Mouse (Mus musculus) liver, adult 2 months (tissue): Measurements from ENCODE around the gene Flt1. TPM values are rescaled to one million over a fixed set of nuclear protein-coding genes. Genes with fewer than 3 reads are reported as not detected.

Source experiments
- DNase-seq: peaks from one replicate; pipeline ENCODE4 v3.0.0-alpha.2; 2011; ENCODE audit warnings: low read depth, low spot score; ENCODE audit errors: extremely low read depth
- H3K27ac ChIP-seq: fragments of 200-500 bp; replicated peaks from 2 replicates; pipeline ENCODE4 v1.5.1; 2012; ENCODE audit warnings: low read depth, mild to moderate bottlenecking, control low read depth, inconsistent platforms, low read length; ENCODE audit not compliant: insufficient read depth
- H3K27me3 ChIP-seq: fragments of 200-500 bp; 2 replicates; pipeline ENCODE4 v1.6.1; 2012; ENCODE audit warnings: mild to moderate bottlenecking, moderate library complexity, low read length, inconsistent platforms; ENCODE audit not compliant: control insufficient read depth, insufficient read depth
- H3K36me3 ChIP-seq: fragments of 200-500 bp; 2 replicates; pipeline ENCODE4 v1.6.1; 2012; ENCODE audit warnings: low read length, inconsistent platforms; ENCODE audit not compliant: control insufficient read depth, insufficient read depth
- H3K4me1 ChIP-seq: fragments of 200-500 bp; 2 replicates; pipeline ENCODE4 v1.6.1; 2011; ENCODE audit warnings: low read length; ENCODE audit not compliant: control insufficient read depth, insufficient read depth
- H3K4me3 ChIP-seq: fragments of 200-500 bp; 2 replicates; pipeline ENCODE4 v1.5.1; 2011; ENCODE audit warnings: low read depth, mild to moderate bottlenecking, control low read depth, low read length, moderate library complexity; ENCODE audit not compliant: insufficient read depth
- H3K79me2 ChIP-seq: fragments of 200-500 bp; 2 replicates; pipeline ENCODE4 v1.6.1; 2012; ENCODE audit warnings: inconsistent platforms, mild to moderate bottlenecking, low read length, moderate library complexity; ENCODE audit not compliant: control insufficient read depth, insufficient read depth
- H3K9ac ChIP-seq: fragments of 200-500 bp; 2 replicates; pipeline ENCODE4 v1.6.1; 2012; ENCODE audit warnings: low read depth, mild to moderate bottlenecking, control low read depth, inconsistent platforms, low read length
- CTCF ChIP-seq: fragments of 200-500 bp; IDR thresholded peaks from 2 replicates; pipeline ENCODE4 v1.5.1; 2011; ENCODE audit warnings: low read depth, low read length, control low read depth
- POLR2A ChIP-seq: fragments of 200-500 bp; IDR thresholded peaks from 2 replicates; pipeline ENCODE4 v1.6.1; 2011; ENCODE audit warnings: low read length, control low read depth; ENCODE audit not compliant: insufficient read depth; ENCODE audit errors: extremely low read depth
- whole genome bisulfite sequencing: fragments of 180-500 bp; shearing (Covaris S2); methylation state at CpG from one replicate; pipeline ENCODE4 v1.1.7; 2018; 5-methylcytosine and 5-hydroxymethylcytosine counted together
- polyA plus RNA-seq: library from polyadenylated mRNA; depleted of rRNA; stranded (reverse); fragments of >200 nt; gene quantifications from 2 replicates; pipeline ENCODE4 v1.2.3, GENCODE M21; 2012
- total RNA-seq: library from RNA; depleted of rRNA; stranded (reverse); fragments of >200 nt; gene quantifications from 2 replicates; pipeline ENCODE4 v1.2.3, GENCODE M21; 2014

Gene Flt1
- total and polyA plus RNA-seq, 2 experiments: 1.3 to 4.8 TPM

DNA sequence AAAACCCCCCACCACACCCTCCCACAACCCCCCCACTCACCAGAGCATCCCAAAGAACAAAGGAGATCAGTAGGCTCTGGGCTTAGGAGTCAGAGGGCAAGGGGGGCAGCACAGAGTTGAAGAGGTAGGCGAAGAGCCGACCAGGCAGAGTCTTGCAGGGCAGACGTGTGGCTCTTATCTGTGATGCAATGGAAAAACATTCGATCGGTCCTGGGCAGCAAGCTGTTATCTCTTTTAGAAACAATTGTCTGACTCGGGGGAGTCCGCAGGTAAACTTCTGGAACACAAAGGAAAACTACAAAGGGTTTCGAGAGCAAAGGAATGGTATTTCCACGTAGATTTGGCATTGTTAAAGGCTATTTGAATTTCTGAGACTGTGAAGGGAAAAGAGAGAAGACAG lies 35.5 kb upstream of the Flt1 start:
- no peaks in the 10 kb centered on the region; the same call in 1 of the 2 replicates for H3K4me1 ChIP-seq
- TF ChIP-seq POLR2A (no peak), CTCF (no peak)
- no peak overlapping the region for H3K9ac ChIP-seq
- H3K27me3 ChIP-seq: no peaks in the 10 kb centered on the region
- H3K27ac ChIP-seq: no peak overlapping the region
- peak; percentile 48 for DNase-seq
- H3K36me3 ChIP-seq: no peaks in the 10 kb centered on the region
- H3K79me2 ChIP-seq: no peaks in the 10 kb centered on the region
- no peak overlapping the region for H3K4me3 ChIP-seq
- 11% methylated on average over 9 of the region's 9 CpGs for WGBS

- WGBS: 48% methylated on average over 9 of the region's 9 CpGs
- DNase-seq: no peak
- Histone ChIP-seq H3K4me3 (peak overlapping the region; percentile 38), H3K27me3 (no peaks in the 10 kb centered on the region), H3K4me1 (no peaks in the 10 kb centered on the region; the same call in 1 of the 2 replicates), H3K36me3 (no peaks in the 10 kb centered on the region), H3K79me2 (no peaks in the 10 kb centered on the region), H3K9ac (no peak overlapping the region), H3K27ac (peak overlapping the region; percentile 40; the same call in 1 of the 2 replicates)
- TF ChIP-seq POLR2A (no peak), CTCF (no peak)
Measured at GRCm38 (mm10) chr5:147758640-147759319, 33.0 kb upstream of the Flt1 start.

DNA sequence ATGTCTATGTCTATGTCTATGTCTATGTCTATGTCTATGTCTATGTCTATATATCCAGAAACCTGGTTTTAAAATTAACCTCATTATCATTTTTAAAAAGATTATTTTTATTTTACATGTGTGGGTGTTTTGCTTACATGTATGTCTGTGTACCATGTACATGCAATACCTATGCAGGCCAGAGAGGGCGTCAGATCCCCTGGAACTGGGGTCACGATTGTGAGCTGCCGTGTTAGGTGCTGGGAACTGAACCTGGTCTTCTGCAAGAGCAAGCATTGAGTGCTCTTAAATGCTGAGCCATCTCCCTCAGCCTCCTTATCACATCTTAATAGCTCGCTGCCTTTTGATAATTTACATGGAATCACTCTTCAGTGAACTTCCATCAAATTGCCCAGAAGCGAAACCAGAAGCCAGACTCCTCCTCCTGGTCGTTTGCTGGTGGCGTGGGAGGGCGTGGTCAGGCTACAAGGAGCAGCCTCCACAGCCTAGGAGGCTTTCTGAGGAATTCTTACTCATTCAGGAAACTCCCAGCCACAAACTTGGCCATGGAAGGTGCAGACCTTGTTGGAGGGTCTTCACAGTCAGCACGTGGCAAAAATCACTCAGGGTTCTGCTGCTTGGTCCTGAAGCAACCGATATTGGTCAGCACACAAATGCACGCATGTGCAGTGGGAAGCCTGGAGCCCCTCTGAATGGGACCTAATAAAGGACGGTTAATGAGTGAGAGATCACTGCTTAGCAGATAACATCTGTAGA lies 32.2 kb upstream of the Flt1 start:
- H3K9ac ChIP-seq: no peak overlapping the region
- H3K27me3 ChIP-seq: no peaks in the 10 kb centered on the region
- H3K4me1 ChIP-seq: peaks cover under 1% of the 10 kb centered on the region; the same call in 1 of the 2 replicates
- peak overlapping the region; percentile 40; the same call in 1 of the 2 replicates for H3K27ac ChIP-seq
- peak overlapping the region; percentile 38 for H3K4me3 ChIP-seq
- TF ChIP-seq POLR2A (no peak), CTCF (peak; percentile 38; the same call in 1 of the 2 replicates)
- H3K79me2 ChIP-seq: no peaks in the 10 kb centered on the region
- DNase-seq: peak; percentile 24
- no peaks in the 10 kb centered on the region for H3K36me3 ChIP-seq
- WGBS: 46% methylated on average over 12 of the region's 12 CpGs

DNA sequence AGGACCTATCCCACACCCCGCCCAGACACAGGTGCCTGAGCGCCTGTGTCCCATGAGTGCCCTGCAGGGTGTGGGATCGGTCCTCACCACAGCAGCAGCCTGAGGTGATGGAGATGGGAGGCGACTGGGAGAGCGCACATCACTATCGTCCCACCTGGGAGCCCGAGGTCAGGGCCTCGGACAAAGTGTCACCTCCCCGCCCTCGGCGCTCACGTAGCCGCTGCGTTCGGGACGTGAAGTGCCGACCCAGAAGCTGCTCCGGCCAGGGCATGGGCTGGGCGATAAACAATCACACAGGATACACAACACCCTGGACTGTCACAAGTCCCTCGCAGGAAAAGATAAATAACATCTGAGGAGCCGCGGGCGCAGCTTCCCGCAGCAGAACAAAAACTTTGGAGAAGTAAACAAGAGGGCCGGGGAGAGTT lies 27.1 kb upstream of the Flt1 start:
- Histone ChIP-seq H3K4me3 (no peak overlapping the region), H3K27me3 (0 out of 2 replicates have a peak, but pooled peaks cover 3% of the 10 kb centered on the region), H3K4me1 (peaks cover 2% of the 10 kb centered on the region; the same call in 1 of the 2 replicates), H3K79me2 (no peaks in the 10 kb centered on the region), H3K36me3 (no peaks in the 10 kb centered on the region), H3K27ac (no peak overlapping the region), H3K9ac (no peak overlapping the region)
- no peak for DNase-seq
- 4% methylated on average over 25 of the region's 25 CpGs for WGBS
- TF ChIP-seq CTCF (no peak), POLR2A (no peak)

- Histone ChIP-seq H3K79me2 (no peaks in the 10 kb centered on the region), H3K36me3 (no peaks in the 10 kb centered on the region), H3K27me3 (0 out of 2 replicates have a peak, but pooled peaks cover 3% of the 10 kb centered on the region), H3K4me3 (no peak overlapping the region), H3K27ac (peak overlapping the region; percentile 13), H3K4me1 (peaks cover 2% of the 10 kb centered on the region; the same call in 1 of the 2 replicates), H3K9ac (no peak overlapping the region)
- DNase-seq: no peak
- no peak for TF ChIP-seq CTCF
- TF ChIP-seq POLR2A: no peak
- WGBS: 2% methylated on average over 28 of the region's 28 CpGs
Measured at GRCm38 (mm10) chr5:147751673-147752130, 25.9 kb upstream of the Flt1 start.

DNA sequence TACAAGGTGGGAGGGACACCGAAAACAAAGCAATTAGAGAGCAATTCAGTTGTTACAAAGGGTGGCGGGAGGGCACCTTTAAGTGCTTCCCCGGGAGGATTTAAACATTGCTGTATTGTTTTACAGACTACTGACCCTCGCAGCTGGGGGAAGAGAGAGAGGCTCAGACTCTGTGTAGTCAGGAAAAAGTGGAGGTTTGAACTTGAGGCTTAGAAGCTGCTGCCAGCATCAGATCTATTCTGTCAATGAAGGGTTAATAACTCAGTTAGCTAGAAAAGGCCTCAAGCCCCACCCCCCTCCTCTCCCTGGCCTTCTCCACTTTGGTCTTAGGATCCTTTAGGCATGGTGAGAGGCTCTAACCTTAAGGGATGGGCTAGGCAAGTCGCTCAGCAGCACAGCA lies 24.2 kb upstream of the Flt1 start:
- H3K4me3 ChIP-seq: no peak overlapping the region
- 49% methylated on average over 5 of the region's 5 CpGs for WGBS
- H3K79me2 ChIP-seq: no peaks in the 10 kb centered on the region
- no peak for DNase-seq
- TF ChIP-seq POLR2A (no peak), CTCF (no peak)
- H3K4me1 ChIP-seq: peaks cover 2% of the 10 kb centered on the region; the same call in 1 of the 2 replicates
- H3K27me3 ChIP-seq: 0 out of 2 replicates have a peak, but pooled peaks cover 3% of the 10 kb centered on the region
- no peak overlapping the region for H3K9ac ChIP-seq
- no peaks in the 10 kb centered on the region for H3K36me3 ChIP-seq
- no peak overlapping the region for H3K27ac ChIP-seq
